Mouse (Mus musculus) right cerebral cortex, postnatal 14 days (tissue): ENCODE results near the gene Vsx1.

Source experiments
- DNase-seq: peaks from one replicate; pipeline ENCODE4 v3.0.0; 2022

Vsx1 gene

GRCm38 (mm10) chr2:150667065-150667819, 21.9 kb downstream of the Vsx1 start:
- DNase-seq: no peak

GRCm38 (mm10) chr2:150666723-150667064, 22.5 kb downstream of the Vsx1 start:
- DNase-seq: no peak

GRCm38 (mm10) chr2:150665534-150666451, 23.4 kb downstream of the Vsx1 start:
- DNase-seq: no peak

- DNase-seq: no peak
Measured at GRCm38 (mm10) chr2:150665006-150665405, 24.2 kb downstream of the Vsx1 start.

- DNase-seq: no peak
Measured at GRCm38 (mm10) chr2:150664152-150664920, 24.8 kb downstream of the Vsx1 start.

- DNase-seq: no peak
Measured at GRCm38 (mm10) chr2:150663255-150663654, 25.9 kb downstream of the Vsx1 start.

GRCm38 (mm10) chr2:150662007-150662406, 27.2 kb downstream of the Vsx1 start:
- no peak for DNase-seq

- DNase-seq: no peak
Measured at GRCm38 (mm10) chr2:150660668-150661451, 28.3 kb downstream of the Vsx1 start.

- no peak for DNase-seq
Measured at GRCm38 (mm10) chr2:150660049-150660448, 29.1 kb downstream of the Vsx1 start.

GRCm38 (mm10) chr2:150656975-150657768, 32.0 kb downstream of the Vsx1 start:
- DNase-seq: no peak

GRCm38 (mm10) chr2:150656112-150656511, 33.0 kb downstream of the Vsx1 start:
- no peak for DNase-seq

- DNase-seq: no peak
Measured at GRCm38 (mm10) chr2:150655290-150655689, 33.9 kb downstream of the Vsx1 start.

- DNase-seq: no peak
Measured at GRCm38 (mm10) chr2:150654814-150655213, 34.3 kb downstream of the Vsx1 start.

- DNase-seq: no peak
Measured at GRCm38 (mm10) chr2:150651366-150651765, 37.8 kb downstream of the Vsx1 start.

GRCm38 (mm10) chr2:150650511-150651074, 38.6 kb downstream of the Vsx1 start:
- DNase-seq: no peak

- no peak for DNase-seq
Measured at GRCm38 (mm10) chr2:150648300-150648895, 40.8 kb downstream of the Vsx1 start.

GRCm38 (mm10) chr2:150647681-150648299, 41.4 kb downstream of the Vsx1 start:
- no peak for DNase-seq

GRCm38 (mm10) chr2:150646411-150647121, 42.6 kb downstream of the Vsx1 start:
- no peak for DNase-seq

GRCm38 (mm10) chr2:150645225-150645624, 43.9 kb downstream of the Vsx1 start:
- no peak for DNase-seq
